Mouse (Mus musculus) forebrain, embryonic 15.5 days (tissue): ENCODE data around the gene Gmfb. TPM values are rescaled to one million over a fixed set of nuclear protein-coding genes. Genes with fewer than 3 reads are reported as not detected.

Experiments
- ATAC-seq: fragments of 200-750 bp; cut with Nextera tagmentation; replicated peaks from 2 replicates; pipeline ENCODE4 v1.8.0; 2017; ENCODE audit warnings: mild to moderate bottlenecking, moderate TSS enrichment, moderate library complexity
- H3K27ac ChIP-seq: fragments of 300-500 bp; sonication (generic); replicated peaks from 2 replicates; pipeline ENCODE4 v1.5.1; 2015; ENCODE audit warnings: mild to moderate bottlenecking, inconsistent platforms
- H3K27me3 ChIP-seq: fragments of 300-500 bp; sonication (generic); 2 replicates; pipeline ENCODE4 v1.6.1; 2015; ENCODE audit warnings: inconsistent platforms
- H3K36me3 ChIP-seq: fragments of 300-500 bp; sonication (generic); 2 replicates; pipeline ENCODE4 v1.6.1; 2015; ENCODE audit warnings: mild to moderate bottlenecking, inconsistent platforms
- H3K4me1 ChIP-seq: fragments of 300-500 bp; sonication (generic); 2 replicates; pipeline ENCODE4 v1.6.1; 2015; ENCODE audit warnings: inconsistent platforms
- H3K4me2 ChIP-seq: fragments of 300-500 bp; sonication (generic); replicated peaks from 2 replicates; pipeline ENCODE4 v1.6.1; 2015; ENCODE audit warnings: mild to moderate bottlenecking, inconsistent platforms
- H3K4me3 ChIP-seq: fragments of 300-500 bp; sonication (generic); 2 replicates; pipeline ENCODE4 v1.5.1; 2015; ENCODE audit warnings: mild to moderate bottlenecking, inconsistent platforms
- H3K9ac ChIP-seq: fragments of 300-500 bp; sonication (generic); replicated peaks from 2 replicates; pipeline ENCODE4 v1.6.1; 2015; ENCODE audit warnings: mild to moderate bottlenecking, inconsistent platforms
- H3K9me3 ChIP-seq: fragments of 300-500 bp; sonication (generic); 2 replicates; pipeline ENCODE4 v1.6.1; 2016; ENCODE audit warnings: inconsistent platforms
- WGBS: fragments of 180-500 bp; shearing (Covaris S2); methylation state at CpG from one replicate; pipeline ENCODE4 v1.1.7; 2015; ENCODE audit warnings: mixed read lengths; 5-methylcytosine and 5-hydroxymethylcytosine counted together
- polyA plus RNA-seq: library from polyadenylated mRNA; unstranded; fragments of >200 nt; fragmentation: Nextera tagmentation; extraction: Ambion mirVana; gene quantifications from 2 replicates; pipeline ENCODE4 v1.2.1, GENCODE M21; 2015

Gene Gmfb
- polyA plus RNA-seq, 1 experiment from 2014 or later: 116 TPM

DNA sequence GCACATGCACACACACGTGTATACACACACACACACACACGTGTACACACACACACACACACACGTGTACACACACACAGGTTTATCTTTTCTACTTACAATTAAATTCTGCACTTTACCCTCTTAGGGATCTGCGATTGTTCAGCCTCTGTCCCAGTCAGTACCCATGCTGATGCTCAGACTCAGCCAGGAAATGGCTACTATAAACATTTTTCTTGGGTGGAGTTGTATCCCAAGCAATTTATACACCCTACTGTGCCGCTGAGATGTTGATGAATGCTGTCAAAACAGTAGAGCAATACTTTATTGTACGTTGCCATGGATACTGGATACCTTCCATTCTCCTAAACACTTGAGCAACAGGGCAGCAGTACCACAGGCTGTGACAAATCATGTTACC lies 52.0 kb downstream of the Gmfb start:
- Histone ChIP-seq H3K36me3 (peaks cover 20% of the 10 kb centered on the region), H3K4me1 (no peaks in the 10 kb centered on the region; the same call in 1 of the 2 replicates), H3K27ac (no peak overlapping the region), H3K4me2 (no peak overlapping the region), H3K9ac (no peak overlapping the region), H3K27me3 (0 out of 2 replicates have a peak, but pooled peaks cover 6% of the 10 kb centered on the region), H3K9me3 (no peaks in the 10 kb centered on the region), H3K4me3 (no peak overlapping the region)
- 82% methylated on average over 6 of the region's 6 CpGs for WGBS
- no peak for ATAC-seq

- ATAC-seq: peak; percentile 87
- H3K4me3 ChIP-seq: no peak overlapping the region
- no peak overlapping the region for H3K27ac ChIP-seq
- no peak overlapping the region for H3K9ac ChIP-seq
- peaks cover 12% of the 10 kb centered on the region; the same call in 1 of the 2 replicates for H3K36me3 ChIP-seq
- 61% methylated on average over 12 of the region's 12 CpGs for WGBS
- H3K4me2 ChIP-seq: no peak overlapping the region
- 0 out of 2 replicates have a peak, but pooled peaks cover 6% of the 10 kb centered on the region for H3K27me3 ChIP-seq
- H3K4me1 ChIP-seq: no peaks in the 10 kb centered on the region; the same call in 1 of the 2 replicates
- H3K9me3 ChIP-seq: no peaks in the 10 kb centered on the region
Measured at GRCm38 (mm10) chr14:46767116-46767515, 54.9 kb downstream of the Gmfb start.

DNA sequence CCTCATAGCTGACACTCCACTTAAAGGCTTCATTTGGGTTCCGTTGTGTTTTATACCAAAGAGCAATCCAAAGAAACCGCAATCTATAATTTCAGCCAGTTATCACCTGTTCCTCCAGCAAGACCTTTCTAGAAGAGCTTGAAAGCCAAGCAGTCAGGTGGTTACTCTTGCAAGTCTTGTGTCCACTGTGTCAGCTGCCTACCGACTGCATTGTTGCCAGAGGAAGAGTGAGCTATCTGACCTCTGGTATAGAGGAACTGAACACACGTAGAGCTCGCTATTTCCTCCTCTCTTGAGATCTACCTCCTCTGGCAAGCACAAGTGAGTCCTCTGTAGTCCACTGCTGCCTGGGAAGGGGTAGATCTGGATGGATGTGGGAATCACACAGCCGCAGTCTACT lies 60.9 kb downstream of the Gmfb start:
- Histone ChIP-seq H3K9me3 (no peaks in the 10 kb centered on the region), H3K4me3 (peak overlapping the region; percentile 56), H3K36me3 (no peaks in the 10 kb centered on the region), H3K27ac (no peak overlapping the region), H3K27me3 (no peaks in the 10 kb centered on the region), H3K9ac (peak overlapping the region; percentile 65; the same call in 1 of the 2 replicates), H3K4me1 (peaks cover 9% of the 10 kb centered on the region), H3K4me2 (peak overlapping the region; percentile 94)
- no peak for ATAC-seq
- 49% methylated on average over 6 of the region's 6 CpGs for WGBS

- H3K27ac ChIP-seq: no peak within 1 kb of the TSS
- under 1% methylated on average over 54 of the region's 54 CpGs for WGBS
- H3K4me3 ChIP-seq: peak within 1 kb of the TSS; percentile 56
- H3K36me3 ChIP-seq: no peaks in the 10 kb centered on the region
- ATAC-seq: peak; percentile 100
- peak within 1 kb of the TSS; percentile 65 for H3K9ac ChIP-seq
- H3K9me3 ChIP-seq: no peaks in the 10 kb centered on the region
- H3K27me3 ChIP-seq: no peaks in the 10 kb centered on the region
- peaks cover 9% of the 10 kb centered on the region for H3K4me1 ChIP-seq
- H3K4me2 ChIP-seq: peak within 1 kb of the TSS; percentile 94
Measured at GRCm38 (mm10) chr14:46760355-46761029, 61.5 kb downstream of the Gmfb start, which contains the start of gene Cdkn3. Gene Cdkn3 (plus strand): TSS chr14:46760541.

- no peak for ATAC-seq
- no peak overlapping the region for H3K27ac ChIP-seq
- H3K4me1 ChIP-seq: peaks cover 9% of the 10 kb centered on the region
- H3K9ac ChIP-seq: no peak overlapping the region
- H3K4me3 ChIP-seq: peak overlapping the region; percentile 56
- 2% methylated on average over 7 of the region's 7 CpGs for WGBS
- H3K36me3 ChIP-seq: no peaks in the 10 kb centered on the region
- no peaks in the 10 kb centered on the region for H3K27me3 ChIP-seq
- H3K9me3 ChIP-seq: no peaks in the 10 kb centered on the region
- H3K4me2 ChIP-seq: peak overlapping the region; percentile 94
Measured at GRCm38 (mm10) chr14:46759970-46760354, 62.1 kb downstream of the Gmfb start.

Other genes starting within 250 kb of the Gmfb start
- 16.8 and 18.8 TPM in 2 replicates for gene Cdkn3, start 61.7 kb downstream of the Gmfb start, polyA plus RNA-seq
- 145 and 150 TPM in 2 replicates for gene Cnih1, start 33.8 kb downstream of the Gmfb start, polyA plus RNA-seq
- gene Cgrrf1, start 9.9 kb upstream of the Gmfb start, polyA plus RNA-seq: 14.6 and 14.9 TPM in 2 replicates
- 4.6 and 5.7 TPM in 2 replicates for gene Samd4, start 60.6 kb upstream of the Gmfb start, polyA plus RNA-seq